Mouse (Mus musculus): Measurements from ENCODE around the gene Dusp13. TPM values are rescaled to one million over a fixed set of nuclear protein-coding genes. Genes with fewer than 3 reads are reported as not detected.

Gene Dusp13
- polyA plus RNA-seq, 1 experiment from 2014 or later: not detected

Other genes starting within 250 kb of the Dusp13 start
- gene Dupd1, start 36.6 kb downstream of the Dusp13 start, polyA plus RNA-seq (2014; fragmentation: Nextera tagmentation; extraction: Ambion mirVana): 0.15 TPM in 1 of 2 replicates, not detected in the other
- 7.1 TPM in 2 replicates for gene Samd8, start 650 bp downstream of the Dusp13 start, polyA plus RNA-seq (2014; fragmentation: Nextera tagmentation; extraction: Ambion mirVana)
- 312 and 324 TPM in 2 replicates for gene Vdac2, start 74.1 kb upstream of the Dusp13 start, polyA plus RNA-seq (2014; fragmentation: Nextera tagmentation; extraction: Ambion mirVana)
- 54.4 and 59.0 TPM in 2 replicates for gene Comtd1, start 97.8 kb upstream of the Dusp13 start, polyA plus RNA-seq (2014; fragmentation: Nextera tagmentation; extraction: Ambion mirVana)
- gene Zfp503, start 238.4 kb upstream of the Dusp13 start, polyA plus RNA-seq (2014; fragmentation: Nextera tagmentation; extraction: Ambion mirVana): 3.1 and 4.1 TPM in 2 replicates

All from liver, embryonic 11.5 days (tissue).